Mouse (Mus musculus): Measurements from ENCODE around the gene Arid4a.

Arid4a gene

DNA sequence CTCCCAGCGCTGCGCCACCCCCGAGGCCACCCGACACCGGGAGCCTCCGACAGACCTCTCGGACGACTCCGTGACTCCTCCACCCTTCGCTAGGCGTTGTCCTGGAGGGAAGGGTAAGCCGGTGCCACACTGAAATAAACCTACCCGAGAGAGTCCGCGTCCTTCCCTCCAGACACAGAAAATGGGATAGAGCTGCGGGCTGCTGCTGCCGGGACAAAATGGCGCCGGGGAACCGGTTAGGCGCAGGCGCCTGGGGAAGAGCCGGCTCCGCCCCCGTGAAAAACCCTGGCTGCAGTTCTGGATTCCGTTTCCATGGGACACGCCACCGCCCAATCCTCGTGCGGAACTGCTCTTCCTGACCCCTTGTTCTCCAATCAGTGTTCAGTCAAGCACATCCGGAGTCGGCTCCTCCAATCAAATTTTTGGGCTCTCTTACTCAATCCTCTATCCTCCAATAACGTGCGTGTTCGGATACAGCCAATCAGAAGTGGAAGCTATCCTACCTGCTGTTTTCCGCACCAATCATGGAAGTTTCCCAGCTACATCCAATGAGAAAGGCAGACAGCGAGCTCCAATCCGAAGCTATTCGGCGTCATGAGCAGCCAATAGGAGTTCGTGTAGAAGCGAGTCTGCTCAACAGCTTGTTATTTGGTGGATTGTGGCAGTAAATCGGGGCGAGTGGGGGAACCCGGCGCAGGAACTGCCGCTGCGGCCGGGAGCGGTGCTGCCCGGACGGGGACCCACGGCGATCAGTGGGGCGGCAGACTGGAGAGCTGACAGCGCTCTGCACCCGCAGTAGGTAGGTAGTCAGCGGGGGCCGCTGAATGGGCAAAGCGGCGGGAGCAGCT is at the start of gene Arid4a:
TSS of gene Arid4a (plus strand) at position 628 of the 848 bp plus-strand sequence.
- peak; percentile 98 for DNase-seq (ENCODE audit: low read depth, low spot score)

DNA sequence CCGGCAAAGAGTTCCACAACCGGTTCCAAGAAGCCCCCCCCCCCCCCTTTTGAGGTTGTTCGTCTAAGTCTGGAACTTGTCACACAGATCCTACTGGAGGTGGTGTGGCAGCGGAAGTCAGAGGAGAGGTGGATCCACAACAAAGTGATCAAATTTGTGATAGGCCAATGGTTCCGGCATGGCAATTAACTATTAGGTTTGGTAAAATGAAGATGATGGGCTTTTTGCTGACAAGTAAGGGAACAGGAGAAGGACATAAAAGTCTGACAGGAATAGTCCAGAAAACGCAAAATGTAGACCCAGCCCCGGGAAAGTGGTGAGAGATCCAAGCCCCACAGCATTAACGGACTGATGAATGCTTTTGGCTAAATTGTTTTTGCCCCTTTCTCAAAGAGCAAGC is 48.2 kb upstream of the Arid4a start:
- no peak for DNase-seq (ENCODE audit: low read depth, low spot score)

DNA sequence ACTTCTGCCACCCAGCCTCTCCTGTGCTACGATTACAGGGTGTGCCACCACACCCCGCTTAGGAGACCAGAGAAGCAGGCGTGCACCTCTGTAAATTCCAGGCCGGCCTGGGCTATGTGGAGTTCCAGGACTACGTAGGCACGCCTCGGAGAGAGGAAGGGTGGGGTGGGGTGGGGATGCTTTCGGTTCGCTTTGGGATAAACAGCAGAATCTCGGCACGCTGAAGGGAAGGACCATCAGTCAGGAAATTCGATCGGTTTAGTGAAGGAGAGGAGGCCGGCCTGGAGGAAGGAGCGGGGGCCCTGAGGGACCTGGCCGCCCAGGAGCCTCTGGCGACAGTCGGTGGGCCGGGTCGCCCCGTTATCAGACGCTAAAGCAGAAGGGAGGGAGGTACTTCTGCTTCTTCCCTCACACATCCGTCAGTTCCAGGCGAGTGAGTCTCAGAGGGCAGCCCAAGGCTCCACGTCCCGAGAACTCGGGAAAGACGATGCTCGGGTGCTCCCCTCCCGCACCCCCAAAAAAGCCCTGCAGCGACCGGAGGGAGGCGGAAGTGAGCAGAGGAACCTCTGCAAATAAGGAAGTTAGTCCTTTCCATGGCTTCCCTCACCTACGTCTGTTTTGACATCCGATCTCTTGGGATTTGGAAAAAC is 47.5 kb upstream of the Arid4a start:
- DNase-seq (ENCODE audit: low read depth, low spot score): peak; percentile 76

- DNase-seq (ENCODE audit: low read depth, low spot score): peak; percentile 80
Observed at GRCm38 (mm10) chr12:70968791-70969307, 46.9 kb upstream of the Arid4a start.

DNA sequence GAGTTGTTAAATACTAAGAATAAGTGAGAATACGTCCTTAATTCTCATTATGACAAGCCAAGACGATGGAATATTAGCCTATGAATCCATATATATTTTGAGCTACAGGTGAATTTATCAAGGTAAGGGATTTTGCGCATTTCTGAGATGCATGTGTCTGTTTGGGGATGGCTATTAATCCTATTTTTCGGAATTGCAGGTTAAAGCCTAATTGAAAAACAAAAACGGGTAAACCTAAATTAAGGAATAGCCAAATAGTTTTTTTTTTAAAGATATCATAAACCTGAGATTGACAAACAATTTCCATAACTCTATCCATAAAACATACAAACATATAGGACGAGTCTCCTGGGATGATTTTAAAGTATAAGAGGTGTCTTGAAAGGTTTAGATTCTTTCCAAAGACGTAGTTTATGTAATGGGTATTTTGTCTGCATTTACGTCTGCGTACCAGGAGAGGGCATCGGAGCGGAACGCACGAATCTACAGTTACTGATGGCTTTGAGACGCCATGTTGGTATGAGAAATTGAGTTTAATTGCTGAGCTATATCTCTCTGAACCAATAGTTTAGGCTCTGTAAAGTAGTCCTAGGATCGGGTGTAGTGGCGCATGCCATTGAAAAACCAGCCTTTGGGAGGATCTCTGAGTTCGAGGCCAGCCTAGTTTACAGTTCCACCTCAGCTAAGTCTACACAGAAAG is 46.2 kb upstream of the Arid4a start:
- peak; percentile 52 for DNase-seq (ENCODE audit: low read depth, low spot score)

GRCm38 (mm10) chr12:70973831-70974230 is 42.0 kb upstream of the Arid4a start:
- no peak for DNase-seq (ENCODE audit: low read depth, low spot score)

- peak; percentile 85 for DNase-seq (ENCODE audit: low read depth, low spot score)
Observed at GRCm38 (mm10) chr12:70974441-70975266, 41.1 kb upstream of the Arid4a start, which contains the start of gene Psma3. Gene Psma3 (plus strand): TSS chr12:70974621.

GRCm38 (mm10) chr12:70975406-70975805 is 40.4 kb upstream of the Arid4a start:
- DNase-seq (ENCODE audit: low read depth, low spot score): peak; percentile 22

- DNase-seq (ENCODE audit: low read depth, low spot score): no peak
Observed at GRCm38 (mm10) chr12:70975891-70976290, 39.9 kb upstream of the Arid4a start.

- DNase-seq (ENCODE audit: low read depth, low spot score): no peak
Observed at GRCm38 (mm10) chr12:70978345-70978744, 37.4 kb upstream of the Arid4a start.

GRCm38 (mm10) chr12:70984855-70985550 is 30.8 kb upstream of the Arid4a start:
- no peak for DNase-seq (ENCODE audit: low read depth, low spot score)

GRCm38 (mm10) chr12:70997225-70997624 is 18.6 kb upstream of the Arid4a start:
- no peak for DNase-seq (ENCODE audit: low read depth, low spot score)

DNA sequence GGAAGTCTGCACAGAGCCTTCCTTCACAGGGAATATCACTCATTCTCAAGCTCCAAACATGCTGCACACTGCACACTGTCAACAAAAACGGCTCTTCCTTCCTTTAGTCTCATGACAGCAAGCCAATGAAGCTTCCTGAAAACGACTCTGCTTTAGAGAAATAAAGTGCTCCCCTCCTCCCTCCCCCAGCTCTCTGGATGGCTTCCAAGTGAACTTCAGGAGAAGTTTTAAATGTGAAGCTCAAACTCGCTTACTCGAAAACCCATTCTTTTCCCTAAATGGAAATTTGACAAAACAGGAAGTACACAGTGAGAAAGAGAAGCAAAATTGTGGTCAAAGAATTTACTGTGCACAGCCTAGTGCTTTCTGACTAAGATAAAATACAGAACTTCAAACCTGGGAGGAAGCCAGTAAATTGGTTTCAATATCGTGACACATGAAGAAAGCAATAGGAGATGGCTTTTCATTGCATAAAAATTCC is 16.3 kb upstream of the Arid4a start:
- no peak for DNase-seq (ENCODE audit: low read depth, low spot score)

- DNase-seq (ENCODE audit: low read depth, low spot score): no peak
Observed at GRCm38 (mm10) chr12:71000344-71000743, 15.4 kb upstream of the Arid4a start.

DNA sequence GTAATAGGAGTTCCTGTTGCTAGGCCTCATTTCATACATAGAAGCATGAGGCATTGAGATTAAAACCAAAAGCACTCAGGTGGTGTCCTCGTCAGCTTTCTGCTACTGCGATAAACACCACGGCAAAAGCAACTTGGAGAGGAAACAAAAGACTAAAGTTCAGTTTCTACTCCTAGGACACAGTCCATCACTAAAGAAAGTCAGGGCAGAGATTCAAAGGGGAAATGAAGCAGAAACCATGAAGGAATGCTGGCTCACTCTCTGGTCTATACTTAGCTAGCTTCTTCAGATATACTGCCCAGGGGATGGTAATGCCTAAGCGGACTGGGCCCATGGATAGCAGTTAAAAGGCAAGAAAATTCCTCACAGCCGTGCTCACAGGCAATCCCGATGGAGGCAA is 14.3 kb upstream of the Arid4a start:
- DNase-seq (ENCODE audit: low read depth, low spot score): no peak

- DNase-seq (ENCODE audit: low read depth, low spot score): no peak
Observed at GRCm38 (mm10) chr12:71003760-71004426, 11.9 kb upstream of the Arid4a start.

DNA sequence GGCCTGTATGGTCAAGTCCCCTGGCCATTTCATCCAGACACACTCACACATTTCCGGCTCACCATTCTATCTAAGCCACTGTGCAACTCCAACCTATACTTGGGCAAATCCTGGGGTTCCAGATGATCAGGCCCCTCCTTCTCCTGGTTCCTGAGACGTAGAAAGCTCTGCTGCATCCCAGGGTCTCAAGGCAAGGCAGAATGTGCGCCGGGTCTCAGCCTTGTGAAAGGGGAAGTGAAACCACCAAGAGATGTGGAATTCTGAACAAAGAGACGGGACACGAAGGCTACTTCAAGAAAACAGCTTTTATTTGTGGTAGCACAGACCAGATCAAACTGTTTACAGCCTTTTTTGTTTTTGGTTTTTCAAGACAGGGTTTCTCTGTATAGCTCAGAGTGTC is 9.6 kb upstream of the Arid4a start:
- no peak for DNase-seq (ENCODE audit: low read depth, low spot score)

DNA sequence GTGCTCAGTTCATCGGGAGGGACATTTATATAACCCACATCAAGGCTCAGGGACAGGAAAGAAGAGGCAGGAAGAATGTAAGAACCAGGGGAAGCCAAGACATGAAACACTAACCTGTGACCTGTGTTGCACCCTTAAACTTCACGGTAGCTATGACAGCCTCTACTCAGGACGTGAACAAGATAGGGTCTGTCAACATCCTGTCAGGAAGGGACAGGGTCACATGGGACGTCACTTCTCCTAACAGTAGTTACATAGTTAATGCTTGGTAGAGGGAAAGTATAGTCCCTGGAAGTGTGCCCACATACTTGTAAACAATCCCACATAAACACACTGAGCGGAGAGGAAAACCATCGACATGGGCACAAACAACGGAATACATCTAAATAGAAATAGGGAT is 8.9 kb upstream of the Arid4a start:
- DNase-seq (ENCODE audit: low read depth, low spot score): no peak

DNA sequence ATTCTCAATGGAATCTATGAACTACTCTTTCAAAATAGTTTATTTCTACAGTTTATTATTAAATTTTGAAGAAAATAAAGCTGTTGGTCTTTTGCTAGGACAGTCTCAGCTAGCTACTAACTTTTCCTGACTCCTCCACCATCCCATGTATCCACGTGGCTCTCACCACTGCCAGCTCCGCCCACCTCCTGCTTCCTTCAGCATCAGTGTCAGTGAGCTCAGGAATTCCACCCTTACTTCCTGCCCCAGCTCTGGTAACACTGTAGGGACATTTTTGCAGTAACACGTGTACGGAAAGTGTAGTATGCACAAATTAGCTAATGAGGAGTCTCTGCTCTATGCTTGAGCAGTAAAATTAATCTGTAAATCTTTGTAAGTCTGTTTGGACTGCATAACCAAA is 6.0 kb upstream of the Arid4a start:
- no peak for DNase-seq (ENCODE audit: low read depth, low spot score)

GRCm38 (mm10) chr12:71014845-71015362 is 886 bp upstream of the Arid4a start:
- DNase-seq (ENCODE audit: low read depth, low spot score): no peak
